Mouse (Mus musculus): ENCODE measurements around the gene Grid1. TPM values are rescaled to one million over a fixed set of nuclear protein-coding genes. Genes with fewer than 3 reads are reported as not detected.

Grid1 gene
- polyA plus RNA-seq, 1 experiment from 2014 or later = 0.25 TPM

DNA sequence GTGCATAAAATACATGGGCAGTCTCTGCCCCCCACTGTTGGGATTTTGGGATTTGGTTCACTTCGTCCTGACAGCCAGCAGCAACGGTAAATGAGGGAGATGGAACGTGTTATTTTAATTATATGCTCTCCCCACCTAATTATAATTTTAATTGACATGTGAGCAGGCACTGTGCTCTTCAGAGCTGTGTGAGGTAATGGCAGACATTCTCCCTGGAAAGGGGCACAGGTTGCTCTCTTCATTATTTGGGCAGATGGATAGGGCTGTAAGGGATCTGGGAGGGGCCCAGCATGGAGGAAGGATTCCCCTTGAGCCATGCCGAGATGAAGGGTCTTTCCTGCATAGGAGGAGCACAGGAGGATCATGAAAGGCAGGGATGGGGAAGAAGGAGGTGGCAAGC lies 26.9 kb downstream of the Grid1 start:
- no peak overlapping the region for H3K9ac ChIP-seq (ENCODE audit: low read depth, low read length)
- no peaks in the 10 kb centered on the region for H3K36me3 ChIP-seq (ENCODE audit: control insufficient read depth, insufficient read depth, low read length)
- no peaks in the 10 kb centered on the region for H3K4me1 ChIP-seq (replicated peaks; ENCODE audit: control insufficient read depth, insufficient read depth, low read length)
- no peak overlapping the region for H3K4me3 ChIP-seq (ENCODE audit: low read depth, low read length)
- no peaks in the 10 kb centered on the region for H3K9me3 ChIP-seq (ENCODE audit: control insufficient read depth, low read length)
- WGBS = 68% methylated on average over 4 of the region's 4 CpGs
- no peak overlapping the region for H3K4me2 ChIP-seq
- H3K27me3 ChIP-seq (replicated peaks; ENCODE audit: control insufficient read depth, insufficient read depth, low read length) = no peaks in the 10 kb centered on the region
- ATAC-seq (replicated peaks; ENCODE audit: low FRiP score) (no peak), DNase-seq (ENCODE audit: low spot score) (no peak)
- H3K27ac ChIP-seq (ENCODE audit: low read depth, low read length) = no peak overlapping the region

DNA sequence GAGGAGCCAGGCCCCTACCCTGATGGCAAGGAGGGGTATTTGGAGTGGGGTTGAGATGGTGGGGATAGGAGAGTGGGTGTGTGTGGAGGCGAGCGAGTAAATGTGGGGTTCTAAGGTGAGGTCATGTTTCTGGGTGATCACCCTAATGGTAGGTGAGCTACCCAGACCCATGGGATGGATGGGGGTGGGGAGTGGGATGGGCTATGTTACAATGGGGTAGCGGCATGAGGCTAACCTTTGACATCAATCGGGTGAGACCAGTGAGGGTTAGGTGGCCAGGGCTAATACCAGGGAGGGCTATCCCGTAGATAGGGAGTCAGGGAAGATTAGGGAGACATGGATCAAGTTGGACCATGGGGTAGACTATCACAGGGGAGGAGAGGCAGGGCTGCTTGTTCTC lies 27.7 kb downstream of the Grid1 start:
- H3K4me2 ChIP-seq = no peak overlapping the region
- DNase-seq (ENCODE audit: low spot score) (no peak), ATAC-seq (replicated peaks; ENCODE audit: low FRiP score) (no peak)
- no peaks in the 10 kb centered on the region for H3K27me3 ChIP-seq (replicated peaks; ENCODE audit: control insufficient read depth, insufficient read depth, low read length)
- WGBS = 84% methylated on average over 5 of the region's 5 CpGs
- no peak overlapping the region for H3K4me3 ChIP-seq (ENCODE audit: low read depth, low read length)
- H3K9me3 ChIP-seq (ENCODE audit: control insufficient read depth, low read length) = no peaks in the 10 kb centered on the region
- no peaks in the 10 kb centered on the region for H3K4me1 ChIP-seq (replicated peaks; ENCODE audit: control insufficient read depth, insufficient read depth, low read length)
- H3K27ac ChIP-seq (ENCODE audit: low read depth, low read length) = no peak overlapping the region
- H3K36me3 ChIP-seq (ENCODE audit: control insufficient read depth, insufficient read depth, low read length) = no peaks in the 10 kb centered on the region
- no peak overlapping the region for H3K9ac ChIP-seq (ENCODE audit: low read depth, low read length)

DNA sequence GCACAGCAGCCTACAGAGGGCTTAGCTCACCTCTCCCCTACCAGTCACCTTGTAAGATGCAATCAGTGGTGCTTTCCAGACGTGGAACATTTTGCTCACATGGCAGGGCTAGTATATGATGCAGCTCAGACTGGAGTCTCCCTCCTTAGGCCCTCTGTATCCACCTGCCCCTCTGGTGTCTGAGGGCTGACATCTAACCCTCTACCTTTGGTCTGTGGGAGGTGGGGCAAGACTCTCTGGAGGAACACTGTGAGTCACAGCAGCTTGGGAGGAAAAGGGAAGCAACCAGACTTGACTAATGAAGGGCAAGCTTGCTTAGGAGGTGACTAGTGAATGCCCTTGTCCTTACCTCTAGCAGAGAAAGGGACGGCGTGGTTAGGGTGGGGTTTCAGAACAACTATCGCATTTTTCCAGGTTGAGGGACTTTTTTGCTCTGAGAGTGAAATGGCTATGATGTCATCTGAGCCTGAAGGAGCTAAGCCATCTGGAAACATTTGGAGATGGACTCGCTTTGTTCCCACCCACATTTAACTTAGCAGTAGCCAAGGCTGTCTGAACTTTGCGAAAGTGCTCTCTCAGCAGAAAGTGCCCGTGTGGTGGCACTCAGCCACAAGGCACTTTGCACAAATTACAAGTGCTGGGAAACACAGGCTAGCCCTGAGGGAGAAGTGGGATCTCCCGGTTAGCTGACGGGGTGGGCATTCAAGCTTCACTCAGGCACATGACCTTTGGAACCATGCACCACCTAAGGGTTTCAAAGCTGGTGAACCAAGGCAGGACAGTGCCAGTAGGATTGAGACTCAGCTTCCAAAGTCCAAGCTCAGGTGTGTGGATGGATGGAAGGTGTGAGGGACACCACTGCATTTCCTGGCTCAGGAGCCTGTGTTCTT lies 41.2 kb downstream of the Grid1 start:
- 69% methylated on average over 9 of the region's 9 CpGs for WGBS

DNA sequence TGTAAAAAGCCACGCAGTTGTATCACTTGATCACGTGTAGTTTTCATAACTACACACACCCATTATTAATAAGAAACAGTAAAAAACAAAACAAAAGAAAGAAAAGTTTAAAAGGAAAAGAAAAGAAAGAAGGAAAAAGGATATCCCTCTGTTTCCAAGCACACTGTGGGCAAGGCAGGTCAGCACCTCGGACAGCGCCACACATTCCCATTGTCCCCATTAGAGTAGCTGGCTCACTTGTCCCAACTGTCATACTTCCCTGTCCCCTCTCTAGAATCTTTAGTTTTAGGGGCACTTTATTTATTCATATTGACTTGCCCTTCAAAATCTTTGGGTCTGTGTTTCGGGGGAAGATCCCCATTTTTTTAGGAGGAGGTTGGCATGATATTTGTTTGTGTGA lies 47.4 kb downstream of the Grid1 start:
- Histone ChIP-seq H3K4me1 (replicated peaks; ENCODE audit: control insufficient read depth, insufficient read depth, low read length) (no peaks in the 10 kb centered on the region), H3K9ac (ENCODE audit: low read depth, low read length) (no peak overlapping the region), H3K4me3 (ENCODE audit: low read depth, low read length) (no peak overlapping the region), H3K4me2 (no peak overlapping the region), H3K27ac (ENCODE audit: low read depth, low read length) (no peak overlapping the region), H3K9me3 (ENCODE audit: control insufficient read depth, low read length) (no peaks in the 10 kb centered on the region), H3K27me3 (replicated peaks; ENCODE audit: control insufficient read depth, insufficient read depth, low read length) (no peaks in the 10 kb centered on the region), H3K36me3 (ENCODE audit: control insufficient read depth, insufficient read depth, low read length) (no peaks in the 10 kb centered on the region)
- 18% methylated on average over 5 of the region's 5 CpGs for WGBS
- ATAC-seq (replicated peaks; ENCODE audit: low FRiP score) = no peak
- DNase-seq (ENCODE audit: low spot score) = no peak

More for the DNA sequence above, 41.2 kb downstream of the Grid1 start:
- no peak overlapping the region for H3K4me3 ChIP-seq (ENCODE audit: low read depth, low read length)
- no peak for ATAC-seq (replicated peaks; ENCODE audit: low FRiP score)
- H3K36me3 ChIP-seq (ENCODE audit: control insufficient read depth, insufficient read depth, low read length) = no peaks in the 10 kb centered on the region
- H3K4me2 ChIP-seq = no peak overlapping the region
- H3K27me3 ChIP-seq (replicated peaks; ENCODE audit: control insufficient read depth, insufficient read depth, low read length) = no peaks in the 10 kb centered on the region
- no peaks in the 10 kb centered on the region for H3K9me3 ChIP-seq (ENCODE audit: control insufficient read depth, low read length)
- H3K4me1 ChIP-seq (replicated peaks; ENCODE audit: control insufficient read depth, insufficient read depth, low read length) = no peaks in the 10 kb centered on the region
- H3K9ac ChIP-seq (ENCODE audit: low read depth, low read length) = no peak overlapping the region
- DNase-seq (ENCODE audit: low spot score) = no peak
- H3K27ac ChIP-seq (ENCODE audit: low read depth, low read length) = no peak overlapping the region

DNA sequence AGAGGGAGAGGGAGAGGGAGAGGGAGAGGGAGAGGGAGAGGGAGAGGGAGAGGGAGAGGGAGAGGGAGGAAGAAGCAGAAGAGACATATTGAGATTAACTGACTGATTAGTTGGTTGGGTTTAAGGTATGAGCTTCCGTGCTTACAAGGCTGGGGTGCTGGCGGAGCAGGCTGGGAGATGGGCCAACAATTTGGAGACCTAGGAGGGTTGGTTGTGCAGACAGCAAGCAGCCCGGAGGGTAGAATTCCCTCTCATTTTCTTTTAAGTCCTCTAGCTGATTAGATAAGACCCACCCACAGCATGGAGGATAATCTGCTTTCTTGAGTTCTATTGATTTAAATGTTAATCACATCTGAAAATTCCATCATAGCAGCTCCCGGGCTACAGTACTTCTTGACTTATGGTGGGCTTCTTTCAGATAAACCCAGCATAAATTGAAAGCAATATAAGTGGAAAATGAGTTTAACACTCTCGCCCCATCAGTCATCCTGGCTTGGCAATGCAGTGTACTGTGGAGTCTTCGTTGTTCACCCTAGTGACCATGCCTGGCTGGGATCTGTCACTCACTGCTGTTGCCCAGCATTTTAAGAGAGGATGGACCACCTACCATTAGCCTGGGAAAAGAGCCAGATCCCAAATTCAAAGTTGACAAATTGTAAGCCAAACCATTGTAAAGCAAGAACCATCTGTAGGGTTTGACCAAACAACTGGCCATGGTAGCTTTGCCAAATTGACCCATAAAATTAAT lies 48.8 kb downstream of the Grid1 start:
- H3K27ac ChIP-seq (ENCODE audit: low read depth, low read length) = no peak overlapping the region
- no peak overlapping the region for H3K9ac ChIP-seq (ENCODE audit: low read depth, low read length)
- no peaks in the 10 kb centered on the region for H3K36me3 ChIP-seq (ENCODE audit: control insufficient read depth, insufficient read depth, low read length)
- no peaks in the 10 kb centered on the region for H3K27me3 ChIP-seq (replicated peaks; ENCODE audit: control insufficient read depth, insufficient read depth, low read length)
- no peak overlapping the region for H3K4me3 ChIP-seq (ENCODE audit: low read depth, low read length)
- H3K9me3 ChIP-seq (ENCODE audit: control insufficient read depth, low read length) = no peaks in the 10 kb centered on the region
- 65% methylated on average over 6 of the region's 6 CpGs for WGBS
- no peak overlapping the region for H3K4me2 ChIP-seq
- no peaks in the 10 kb centered on the region for H3K4me1 ChIP-seq (replicated peaks; ENCODE audit: control insufficient read depth, insufficient read depth, low read length)
- DNase-seq (ENCODE audit: low spot score) (no peak), ATAC-seq (replicated peaks; ENCODE audit: low FRiP score) (no peak)

DNA sequence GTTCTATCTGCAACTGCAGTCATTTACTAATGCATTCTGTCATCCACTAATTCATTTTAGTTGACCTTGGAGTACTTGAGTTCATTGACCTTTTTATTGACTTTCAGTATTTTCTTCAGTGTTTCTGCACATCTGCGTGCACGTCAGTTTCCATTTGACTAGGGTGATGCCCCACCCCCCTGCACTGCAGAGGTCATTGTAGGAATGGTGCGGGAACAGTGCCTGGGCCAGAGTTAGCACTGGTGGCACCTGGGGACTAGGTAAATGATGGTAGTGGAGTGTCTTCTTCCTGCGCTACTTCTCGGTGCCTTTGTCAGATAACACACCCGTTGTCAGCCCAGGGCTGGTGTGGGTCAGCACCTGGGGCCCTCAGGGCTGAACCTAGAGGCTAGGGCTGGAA lies 60.1 kb downstream of the Grid1 start:
- no peaks in the 10 kb centered on the region for H3K36me3 ChIP-seq (ENCODE audit: control insufficient read depth, insufficient read depth, low read length)
- ATAC-seq (replicated peaks; ENCODE audit: low FRiP score) (no peak), DNase-seq (ENCODE audit: low spot score) (no peak)
- 30% methylated on average over 6 of the region's 6 CpGs for WGBS
- H3K27ac ChIP-seq (ENCODE audit: low read depth, low read length) = no peak overlapping the region
- no peak overlapping the region for H3K9ac ChIP-seq (ENCODE audit: low read depth, low read length)
- H3K4me2 ChIP-seq = no peak overlapping the region
- no peaks in the 10 kb centered on the region for H3K4me1 ChIP-seq (replicated peaks; ENCODE audit: control insufficient read depth, insufficient read depth, low read length)
- H3K9me3 ChIP-seq (ENCODE audit: control insufficient read depth, low read length) = no peaks in the 10 kb centered on the region
- H3K4me3 ChIP-seq (ENCODE audit: low read depth, low read length) = no peak overlapping the region
- H3K27me3 ChIP-seq (replicated peaks; ENCODE audit: control insufficient read depth, insufficient read depth, low read length) = no peaks in the 10 kb centered on the region

DNA sequence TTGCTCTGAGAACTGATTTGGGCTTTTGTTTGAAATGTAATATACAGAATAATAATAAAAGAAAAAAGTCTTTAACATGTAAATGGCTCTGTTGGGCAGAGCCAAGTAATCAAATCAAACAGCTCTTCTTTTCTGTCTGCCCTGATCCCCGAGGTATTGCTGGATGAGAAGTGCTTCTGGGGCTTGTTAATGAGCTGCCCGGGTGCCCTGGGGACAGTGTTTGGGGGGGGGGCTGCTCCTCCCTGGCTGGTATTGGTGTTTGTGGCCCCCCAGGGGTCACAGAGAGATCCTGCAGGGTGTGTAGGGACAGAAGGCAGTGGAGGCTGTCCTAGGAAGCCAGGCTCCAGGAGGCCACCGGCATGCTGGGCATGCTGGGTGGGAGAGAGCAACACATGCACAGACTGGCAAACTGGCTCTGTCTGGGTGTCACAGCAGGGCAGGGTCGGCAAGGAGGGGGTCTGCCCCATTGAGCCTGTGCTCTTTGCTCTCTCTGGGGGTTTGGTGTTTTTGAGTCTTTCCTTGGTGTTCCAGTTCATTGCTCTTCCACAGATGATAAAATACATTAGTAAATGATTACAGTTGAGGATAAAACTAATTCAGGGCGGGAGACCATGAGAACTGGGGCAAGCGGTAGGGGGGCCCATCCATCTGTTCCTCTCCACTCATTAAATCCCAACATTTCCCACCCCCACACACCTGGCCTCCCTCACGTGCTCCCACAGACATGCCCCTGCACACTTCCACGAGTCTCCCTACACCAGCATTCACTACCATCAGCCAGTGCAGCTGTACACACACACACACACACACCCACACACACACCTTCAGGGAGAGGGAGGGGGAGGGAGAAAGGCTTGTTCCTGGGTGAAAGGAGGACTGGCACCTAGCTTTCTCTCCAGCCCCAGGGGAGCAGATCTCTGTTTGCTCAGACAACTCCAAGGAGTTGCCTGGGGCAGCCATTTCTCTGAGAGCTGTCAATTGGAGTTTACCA lies 60.8 kb downstream of the Grid1 start:
- H3K9ac ChIP-seq (ENCODE audit: low read depth, low read length) = no peak overlapping the region
- no peak overlapping the region for H3K4me2 ChIP-seq
- H3K36me3 ChIP-seq (ENCODE audit: control insufficient read depth, insufficient read depth, low read length) = no peaks in the 10 kb centered on the region
- no peak for ATAC-seq (replicated peaks; ENCODE audit: low FRiP score)
- no peak for DNase-seq (ENCODE audit: low spot score)
- H3K4me3 ChIP-seq (ENCODE audit: low read depth, low read length) = no peak overlapping the region
- no peaks in the 10 kb centered on the region for H3K27me3 ChIP-seq (replicated peaks; ENCODE audit: control insufficient read depth, insufficient read depth, low read length)
- no peaks in the 10 kb centered on the region for H3K4me1 ChIP-seq (replicated peaks; ENCODE audit: control insufficient read depth, insufficient read depth, low read length)
- no peak overlapping the region for H3K27ac ChIP-seq (ENCODE audit: low read depth, low read length)
- H3K9me3 ChIP-seq (ENCODE audit: control insufficient read depth, low read length) = no peaks in the 10 kb centered on the region
- 28% methylated on average over 8 of the region's 8 CpGs for WGBS

DNA sequence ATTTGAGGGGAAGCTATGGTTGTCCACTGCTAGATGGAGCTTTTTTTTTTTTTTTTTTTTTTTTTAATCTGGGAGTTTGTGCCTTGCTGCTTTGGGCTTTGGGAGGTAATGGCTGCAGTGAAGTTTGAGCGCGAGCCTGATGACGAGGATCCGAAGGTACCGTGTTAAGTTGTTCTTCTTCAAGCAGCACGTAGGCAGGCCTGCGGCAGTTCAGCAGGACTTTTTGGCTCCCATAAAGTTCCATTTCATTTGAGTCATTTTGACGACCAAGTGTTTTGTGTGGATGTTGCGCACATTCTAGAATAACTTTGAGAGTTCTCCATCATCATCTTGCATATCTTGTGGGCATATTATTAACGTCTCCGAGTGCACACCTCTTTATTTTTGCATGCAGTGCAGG lies 64.3 kb downstream of the Grid1 start:
- Histone ChIP-seq H3K27me3 (replicated peaks; ENCODE audit: control insufficient read depth, insufficient read depth, low read length) (no peaks in the 10 kb centered on the region), H3K27ac (ENCODE audit: low read depth, low read length) (no peak overlapping the region), H3K36me3 (ENCODE audit: control insufficient read depth, insufficient read depth, low read length) (no peaks in the 10 kb centered on the region), H3K4me3 (ENCODE audit: low read depth, low read length) (no peak overlapping the region), H3K4me2 (no peak overlapping the region), H3K9ac (ENCODE audit: low read depth, low read length) (no peak overlapping the region), H3K4me1 (replicated peaks; ENCODE audit: control insufficient read depth, insufficient read depth, low read length) (no peaks in the 10 kb centered on the region), H3K9me3 (ENCODE audit: control insufficient read depth, low read length) (no peaks in the 10 kb centered on the region)
- DNase-seq (ENCODE audit: low spot score) (no peak), ATAC-seq (replicated peaks; ENCODE audit: low FRiP score) (no peak)
- WGBS = 89% methylated on average over 11 of the region's 11 CpGs
